Mouse (Mus musculus): ENCODE results near the gene Ackr2. TPM values are rescaled to one million over a fixed set of nuclear protein-coding genes. Genes with fewer than 3 reads are reported as not detected.

Gene Ackr2
- polyA plus RNA-seq, 1 experiment: 46.8 TPM

DNA sequence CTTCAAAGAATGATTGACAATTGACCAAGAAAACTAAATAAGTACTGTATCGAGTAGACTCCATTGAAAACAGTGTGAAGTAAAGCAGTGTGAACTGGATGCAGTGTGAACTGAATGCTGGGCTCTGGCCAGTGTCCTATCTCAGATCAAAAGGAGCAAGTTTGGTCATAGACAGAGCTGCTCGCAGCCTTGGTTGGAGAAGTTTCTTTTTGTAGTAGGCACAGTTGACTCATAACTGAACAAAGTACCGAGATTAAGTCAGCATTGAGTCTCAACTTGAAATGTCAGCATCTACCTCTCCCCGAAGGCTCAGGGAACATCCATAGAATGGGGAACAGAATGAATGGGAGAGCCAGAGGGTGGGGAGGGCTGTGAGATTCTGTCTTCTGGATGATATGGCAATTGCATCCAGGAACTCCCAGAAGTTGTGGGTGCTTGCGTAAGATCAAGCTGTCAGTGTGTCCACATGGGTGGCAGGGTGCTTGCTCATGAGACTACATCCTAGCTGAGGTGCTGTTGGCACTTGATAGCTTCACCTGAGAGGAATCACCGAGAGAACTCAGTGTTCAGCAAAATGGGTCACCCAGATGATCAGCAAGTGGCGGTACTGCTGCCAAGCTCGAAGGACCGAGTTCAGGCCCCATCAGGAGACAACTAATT, 26.9 kb downstream of the Ackr2 start:
- Histone ChIP-seq H3K4me3 (replicated peaks; ENCODE audit: extremely low read depth, low read depth, low read length) (no peak overlapping the region), H3K4me1 (ENCODE audit: control insufficient read depth, insufficient read depth, low read length) (no peaks in the 10 kb centered on the region)
- no peak for DNase-seq
- 81% methylated on average over 9 of the region's 9 CpGs for WGBS
- no peak for TF ChIP-seq CTCF (IDR thresholded peaks at IDR 0.05; ENCODE audit: insufficient read depth, low read length)
- no peak for TF ChIP-seq POLR2A (IDR thresholded peaks at IDR 0.05; ENCODE audit: borderline replicate concordance, extremely low read depth, low read depth, low read length)

DNA sequence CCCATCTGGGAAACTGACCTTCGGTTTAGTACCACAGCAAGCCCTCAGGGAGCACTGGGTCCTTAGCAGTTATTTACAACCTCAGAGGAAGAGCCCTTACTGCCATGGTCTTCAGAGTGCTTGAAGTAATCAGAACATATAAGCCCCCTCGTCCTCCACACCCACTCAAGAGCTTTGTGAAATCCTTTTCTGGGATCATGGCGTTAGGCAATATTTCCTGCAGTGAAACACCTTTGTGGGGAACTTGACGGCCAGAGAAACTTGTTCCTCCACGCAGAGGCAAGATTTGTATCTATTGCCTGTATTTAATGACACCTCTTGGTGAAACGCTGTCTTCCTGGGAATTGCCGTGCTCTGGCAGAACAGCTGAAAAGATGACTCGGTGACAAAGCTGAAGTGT, 27.8 kb downstream of the Ackr2 start:
- WGBS: 49% methylated on average over 8 of the region's 8 CpGs

DNA sequence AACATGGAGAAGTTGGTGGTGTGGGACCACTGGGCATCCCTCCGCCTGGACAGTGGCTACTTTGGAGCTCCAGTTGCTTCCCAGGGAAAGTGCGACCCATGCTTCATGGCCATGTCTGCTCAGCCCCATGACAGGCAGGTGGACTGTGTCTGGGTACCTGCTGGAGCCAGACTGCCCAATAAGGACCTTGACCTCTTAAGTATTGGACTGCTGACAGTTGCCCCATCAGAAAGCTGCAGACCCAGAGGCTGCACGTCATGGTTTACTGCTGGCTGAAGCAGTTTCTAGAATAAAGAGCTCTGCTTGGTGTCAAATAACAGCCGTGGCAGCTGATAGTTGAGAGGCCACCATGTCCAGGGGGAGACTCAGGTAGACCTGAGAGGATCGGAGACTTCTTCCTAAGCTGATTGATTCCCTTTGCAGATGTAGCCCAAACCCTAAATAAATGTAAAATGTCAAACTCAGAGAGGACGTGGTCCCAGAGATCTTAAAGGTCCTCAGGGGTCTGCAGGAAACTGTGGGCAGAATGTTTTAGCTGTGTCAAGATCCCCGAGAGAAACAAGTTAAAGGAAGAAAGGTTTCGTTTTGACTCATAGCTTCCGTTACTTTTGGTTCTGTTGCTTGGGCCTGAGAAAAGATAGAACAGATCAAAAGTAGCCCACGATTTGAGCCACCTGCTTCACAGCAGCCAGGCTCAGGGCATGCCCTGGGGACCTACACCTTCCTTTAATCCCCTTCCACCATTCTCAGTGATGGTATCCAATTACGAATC, 28.7 kb downstream of the Ackr2 start:
- WGBS: 50% methylated on average over 11 of the region's 11 CpGs
- TF ChIP-seq POLR2A (IDR thresholded peaks at IDR 0.05; ENCODE audit: borderline replicate concordance, extremely low read depth, low read depth, low read length) (no peak), CTCF (IDR thresholded peaks at IDR 0.05; ENCODE audit: insufficient read depth, low read length) (no peak)
- DNase-seq: no peak
- Histone ChIP-seq H3K4me1 (ENCODE audit: control insufficient read depth, insufficient read depth, low read length) (no peaks in the 10 kb centered on the region), H3K4me3 (replicated peaks; ENCODE audit: extremely low read depth, low read depth, low read length) (no peak overlapping the region)

More for the DNA sequence above, 27.8 kb downstream of the Ackr2 start:
- TF ChIP-seq POLR2A (IDR thresholded peaks at IDR 0.05; ENCODE audit: borderline replicate concordance, extremely low read depth, low read depth, low read length) (no peak), CTCF (IDR thresholded peaks at IDR 0.05; ENCODE audit: insufficient read depth, low read length) (no peak)
- Histone ChIP-seq H3K4me1 (ENCODE audit: control insufficient read depth, insufficient read depth, low read length) (no peaks in the 10 kb centered on the region), H3K4me3 (replicated peaks; ENCODE audit: extremely low read depth, low read depth, low read length) (no peak overlapping the region)
- no peak for DNase-seq

DNA sequence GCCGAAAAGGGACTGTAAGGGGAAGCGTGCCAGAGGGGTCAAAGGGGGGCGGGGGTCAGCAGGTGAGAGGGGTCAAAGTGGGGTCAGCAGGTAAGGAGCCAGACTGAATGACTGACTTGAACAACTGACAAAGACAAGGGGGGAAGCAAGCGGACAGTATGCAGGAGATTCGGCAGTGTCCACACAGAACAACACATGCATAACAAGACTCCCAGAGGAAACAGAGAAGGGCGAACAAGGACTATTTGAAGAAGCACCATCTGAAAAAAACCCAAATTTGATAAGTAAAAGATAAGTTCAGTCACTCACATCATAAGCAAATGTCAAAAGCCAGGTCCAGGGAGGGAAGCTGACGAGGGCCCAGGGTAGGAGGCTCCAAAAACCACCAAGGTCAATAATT, 29.6 kb downstream of the Ackr2 start:
- no peak for DNase-seq
- 81% methylated on average over 7 of the region's 7 CpGs for WGBS
- Histone ChIP-seq H3K4me3 (replicated peaks; ENCODE audit: extremely low read depth, low read depth, low read length) (no peak overlapping the region), H3K4me1 (ENCODE audit: control insufficient read depth, insufficient read depth, low read length) (no peaks in the 10 kb centered on the region)
- TF ChIP-seq POLR2A (IDR thresholded peaks at IDR 0.05; ENCODE audit: borderline replicate concordance, extremely low read depth, low read depth, low read length) (no peak), CTCF (IDR thresholded peaks at IDR 0.05; ENCODE audit: insufficient read depth, low read length) (no peak)

DNA sequence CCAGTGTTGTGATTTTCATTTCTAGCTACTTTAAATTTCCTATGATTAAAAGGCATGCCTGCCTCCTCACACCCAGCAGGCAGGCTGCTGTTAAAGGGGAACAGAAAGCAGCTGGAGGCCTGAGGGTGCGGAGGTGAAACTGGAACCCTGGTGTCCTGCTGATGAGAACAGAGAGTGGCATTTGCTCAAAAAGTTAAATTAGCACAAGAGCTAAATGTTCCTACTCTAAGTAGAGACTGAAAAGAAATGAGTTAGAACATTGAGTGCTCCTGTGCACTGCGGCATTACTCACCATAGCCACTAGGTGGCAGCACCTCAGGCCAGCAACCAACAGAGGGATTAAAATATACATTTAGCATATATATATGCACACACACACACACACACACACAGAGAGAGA, 30.3 kb downstream of the Ackr2 start:
- peak; percentile 50 for DNase-seq
- no peak for TF ChIP-seq POLR2A (IDR thresholded peaks at IDR 0.05; ENCODE audit: borderline replicate concordance, extremely low read depth, low read depth, low read length)
- peak; percentile 96 for TF ChIP-seq CTCF (IDR thresholded peaks at IDR 0.05; ENCODE audit: insufficient read depth, low read length)
- no peaks in the 10 kb centered on the region for H3K4me1 ChIP-seq (ENCODE audit: control insufficient read depth, insufficient read depth, low read length)
- 28% methylated on average over 2 of the region's 2 CpGs for WGBS
- H3K4me3 ChIP-seq (replicated peaks; ENCODE audit: extremely low read depth, low read depth, low read length): no peak overlapping the region

DNA sequence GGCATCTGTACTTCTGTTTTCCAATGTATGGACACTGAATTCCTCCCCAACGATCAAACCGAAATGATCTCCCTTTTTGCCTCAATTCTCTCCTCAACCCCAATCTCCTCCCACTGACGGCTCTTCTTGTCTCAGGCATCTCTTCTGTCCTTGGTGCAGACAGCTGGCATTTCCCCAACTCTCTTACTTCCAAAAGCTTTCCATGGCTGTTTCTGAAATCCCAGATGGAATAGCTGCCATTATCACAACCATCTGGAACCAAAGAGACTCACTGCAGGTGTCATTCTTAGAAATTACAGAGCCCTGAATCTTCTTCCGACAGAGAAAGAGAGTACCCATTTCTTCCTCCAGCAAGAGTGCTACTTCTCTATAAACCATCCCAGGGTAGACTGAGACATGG, 36.7 kb downstream of the Ackr2 start:
- H3K4me3 ChIP-seq (replicated peaks; ENCODE audit: extremely low read depth, low read depth, low read length): no peak overlapping the region
- whole genome bisulfite sequencing: 76% methylated on average over 4 of the region's 4 CpGs
- DNase-seq: no peak
- no peaks in the 10 kb centered on the region for H3K4me1 ChIP-seq (ENCODE audit: control insufficient read depth, insufficient read depth, low read length)
- TF ChIP-seq CTCF (IDR thresholded peaks at IDR 0.05; ENCODE audit: insufficient read depth, low read length) (no peak), POLR2A (IDR thresholded peaks at IDR 0.05; ENCODE audit: borderline replicate concordance, extremely low read depth, low read depth, low read length) (no peak)

DNA sequence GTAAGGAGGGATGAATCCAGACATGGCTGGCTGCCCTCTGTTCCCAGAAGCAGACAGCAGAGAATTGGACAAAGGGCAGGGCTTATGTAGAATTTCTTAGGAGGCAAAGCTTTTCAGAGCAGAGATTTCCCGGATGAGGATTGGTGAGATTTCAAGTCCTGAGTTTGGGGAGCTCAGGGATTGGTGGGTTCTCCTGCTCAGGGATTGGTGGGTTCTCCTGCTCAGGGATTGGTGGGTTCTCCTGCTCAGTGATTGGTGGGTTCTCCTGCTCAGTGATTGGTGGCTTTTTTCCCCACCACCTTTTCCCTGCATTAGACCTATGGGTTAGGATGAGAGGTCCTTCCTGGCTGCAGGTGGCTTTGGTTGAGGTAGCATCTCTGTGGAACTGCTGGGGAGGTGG, 38.8 kb downstream of the Ackr2 start:
- no peak for DNase-seq
- Histone ChIP-seq H3K4me1 (ENCODE audit: control insufficient read depth, insufficient read depth, low read length) (no peaks in the 10 kb centered on the region), H3K4me3 (replicated peaks; ENCODE audit: extremely low read depth, low read depth, low read length) (no peak overlapping the region)
- 68% methylated on average over 1 of the region's 1 CpGs for WGBS
- TF ChIP-seq CTCF (IDR thresholded peaks at IDR 0.05; ENCODE audit: insufficient read depth, low read length) (no peak), POLR2A (IDR thresholded peaks at IDR 0.05; ENCODE audit: borderline replicate concordance, extremely low read depth, low read depth, low read length) (no peak)

DNA sequence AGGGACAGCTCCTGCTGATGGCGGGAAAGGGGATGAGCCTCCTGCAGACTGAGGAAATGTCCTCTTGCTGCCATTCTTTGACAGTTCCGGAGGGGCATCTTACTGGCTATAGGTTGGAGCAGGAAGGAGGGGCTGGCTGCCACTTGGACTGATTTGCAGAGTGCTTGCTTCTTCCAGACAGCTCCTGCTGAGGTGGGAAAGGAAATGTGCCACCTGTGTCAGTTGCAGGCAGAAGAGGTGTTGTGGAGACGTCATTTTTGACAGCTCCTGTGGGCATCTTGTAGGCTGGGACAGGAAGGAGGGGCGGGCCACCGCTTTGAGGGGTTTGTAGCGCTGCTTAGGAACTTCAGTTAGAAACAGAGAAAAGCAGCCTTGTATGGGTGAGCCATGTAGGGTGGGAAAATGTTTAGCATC, 39.3 kb downstream of the Ackr2 start:
- no peak overlapping the region for H3K4me3 ChIP-seq (replicated peaks; ENCODE audit: extremely low read depth, low read depth, low read length)
- H3K4me1 ChIP-seq (ENCODE audit: control insufficient read depth, insufficient read depth, low read length): no peaks in the 10 kb centered on the region
- TF ChIP-seq POLR2A (IDR thresholded peaks at IDR 0.05; ENCODE audit: borderline replicate concordance, extremely low read depth, low read depth, low read length) (no peak), CTCF (IDR thresholded peaks at IDR 0.05; ENCODE audit: insufficient read depth, low read length) (no peak)
- WGBS: 37% methylated on average over 6 of the region's 6 CpGs
- DNase-seq: no peak

DNA sequence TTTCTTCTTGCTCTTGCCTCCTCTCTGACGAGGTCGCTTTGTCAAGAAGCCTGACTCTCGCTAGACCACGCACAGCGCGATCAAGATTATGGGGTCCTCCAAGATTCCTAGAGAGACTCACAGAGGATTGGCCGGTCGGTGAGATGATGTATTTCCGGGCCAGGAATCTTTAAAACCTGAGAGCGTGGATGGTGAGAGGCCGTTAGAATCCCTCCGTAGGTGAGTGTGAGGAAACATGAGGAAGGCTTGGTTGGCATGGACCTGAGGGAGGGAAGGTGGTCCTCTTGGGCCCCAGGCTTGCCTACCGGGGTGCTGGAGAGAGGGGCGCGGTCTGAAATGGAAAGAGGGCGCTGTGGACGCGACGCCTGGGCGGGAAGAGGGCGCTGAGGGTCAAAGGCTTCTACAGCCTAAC, 39.8 kb downstream of the Ackr2 start:
- 42% methylated on average over 21 of the region's 21 CpGs for WGBS

DNA sequence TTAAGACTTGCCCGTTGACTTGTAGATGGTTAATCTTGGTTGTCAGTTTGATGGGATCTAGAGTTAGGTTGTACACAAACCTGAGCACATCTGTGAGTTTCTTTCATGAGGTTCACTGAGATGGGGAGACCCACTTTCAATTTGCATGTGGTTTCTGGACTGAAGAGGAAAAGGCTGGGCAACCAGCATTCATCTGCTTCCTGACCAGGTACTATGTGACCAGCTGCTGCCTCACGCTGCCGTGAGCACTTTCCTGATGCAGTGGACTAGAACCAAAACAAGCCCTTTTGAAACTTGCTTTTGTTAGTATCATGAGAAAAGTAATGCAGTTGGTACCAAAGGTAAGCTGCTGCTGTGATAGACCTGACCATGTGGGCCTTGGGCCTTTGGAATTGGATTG, 44.9 kb downstream of the Ackr2 start:
- TF ChIP-seq POLR2A (IDR thresholded peaks at IDR 0.05; ENCODE audit: borderline replicate concordance, extremely low read depth, low read depth, low read length) (no peak), CTCF (IDR thresholded peaks at IDR 0.05; ENCODE audit: insufficient read depth, low read length) (no peak)
- DNase-seq: no peak
- H3K4me3 ChIP-seq (replicated peaks; ENCODE audit: extremely low read depth, low read depth, low read length): no peak overlapping the region
- 67% methylated on average over 3 of the region's 3 CpGs for WGBS
- no peaks in the 10 kb centered on the region for H3K4me1 ChIP-seq (ENCODE audit: control insufficient read depth, insufficient read depth, low read length)

More for the DNA sequence above, 39.8 kb downstream of the Ackr2 start:
- Histone ChIP-seq H3K4me1 (ENCODE audit: control insufficient read depth, insufficient read depth, low read length) (no peaks in the 10 kb centered on the region), H3K4me3 (replicated peaks; ENCODE audit: extremely low read depth, low read depth, low read length) (peak overlapping the region; percentile 17)
- TF ChIP-seq CTCF (IDR thresholded peaks at IDR 0.05; ENCODE audit: insufficient read depth, low read length): no peak
- TF ChIP-seq POLR2A (IDR thresholded peaks at IDR 0.05; ENCODE audit: borderline replicate concordance, extremely low read depth, low read depth, low read length): no peak
- DNase-seq: no peak

Data from lung, adult 2 months (tissue).